8 mouse cellular contexts compared by ENCODE assay signal in genomic region chr7:109602562-109602961, GRCm38 (mm10).
DNase-seq lines count a peak whose midpoint lies in the region; ATAC-seq and TF ChIP-seq lines count a peak whose summit lies in the region.

No protein-coding gene starts in this region.

- no peaks in the 10 kb centered on the region for H3K9me3 ChIP-seq in intestine, postnatal 0 days (ENCODE audit: control insufficient read depth)
- no peaks in the 10 kb centered on the region for H3K9me3 ChIP-seq in liver, embryonic 14.5 days (ENCODE audit: control insufficient read depth, low read length)
- H3K9me3 ChIP-seq in stomach, postnatal 0 days (ENCODE audit: control insufficient read depth, low read length), result no peaks in the 10 kb centered on the region
- H3K9me3 ChIP-seq in hindbrain, embryonic 12.5 days (replicated peaks), result no peaks in the 10 kb centered on the region

- 37% methylated on average over 5 of the region's 5 CpGs for WGBS in lung, adult 2 months
- WGBS in intestine, postnatal 0 days, result 32% methylated on average over 5 of the region's 5 CpGs
- WGBS in liver, embryonic 14.5 days (ENCODE audit: insufficient replicate concordance), result 36% methylated on average over 5 of the region's 5 CpGs
- WGBS in stomach, postnatal 0 days, result 22% methylated on average over 5 of the region's 5 CpGs
- WGBS in hindbrain, embryonic 12.5 days, result 80% methylated on average over 5 of the region's 5 CpGs

- H3K4me3 ChIP-seq in lung, adult 2 months (replicated peaks; ENCODE audit: extremely low read depth, low read depth, low read length), result no peak overlapping the region
- H3K4me3 ChIP-seq in intestine, postnatal 0 days (ENCODE audit: low read depth, low read length), result peak overlapping the region; percentile 16
- H3K4me3 ChIP-seq in liver, embryonic 14.5 days (ENCODE audit: insufficient read depth in 1 of 2, low read depth in 2 of 2, low read length in 2 of 2), result peak overlapping the region; percentile 48 to 54
- H3K4me3 ChIP-seq in stomach, postnatal 0 days (ENCODE audit: low read depth, low read length), result 0 out of 2 replicates have a peak overlapping the region, but pooled peaks have one; percentile 10
- no peak overlapping the region for H3K4me3 ChIP-seq in hindbrain, embryonic 12.5 days

- TF ChIP-seq CTCF in lung, adult 2 months (IDR thresholded peaks at IDR 0.05; ENCODE audit: insufficient read depth, low read length), result no peak
- no peak for TF ChIP-seq CTCF in intestine, postnatal 0 days (IDR thresholded peaks at IDR 0.05; ENCODE audit: low read depth)
- TF ChIP-seq CTCF in liver, embryonic 14.5 days (IDR thresholded peaks at IDR 0.05; ENCODE audit: low read depth), result no peak
- TF ChIP-seq CTCF in stomach, postnatal 0 days (IDR thresholded peaks at IDR 0.05; ENCODE audit: low read depth), result no peak

- H3K4me1 ChIP-seq in lung, adult 2 months (ENCODE audit: control insufficient read depth, insufficient read depth, low read length), result peaks cover 41% of the 10 kb centered on the region
- H3K4me1 ChIP-seq in intestine, postnatal 0 days (replicated peaks; ENCODE audit: control insufficient read depth, insufficient read depth, low read length), result peaks cover 18% of the 10 kb centered on the region
- peaks cover 45 to 47% of the 10 kb centered on the region in 2 experiments for H3K4me1 ChIP-seq in liver, embryonic 14.5 days (replicated peaks; ENCODE audit: control insufficient read depth in 2 of 2, insufficient read depth in 2 of 2, low read length in 1 of 2)
- peaks cover 7% of the 10 kb centered on the region for H3K4me1 ChIP-seq in stomach, postnatal 0 days (replicated peaks; ENCODE audit: control insufficient read depth, insufficient read depth)
- 0 out of 2 replicates have a peak, but pooled peaks cover 3% of the 10 kb centered on the region for H3K4me1 ChIP-seq in hindbrain, embryonic 12.5 days

- peak overlapping the region; percentile 50 for H3K4me2 ChIP-seq in intestine, postnatal 0 days (replicated peaks; ENCODE audit: low read depth)
- H3K4me2 ChIP-seq in liver, embryonic 14.5 days (ENCODE audit: low read depth), result peak overlapping the region; percentile 64
- peak overlapping the region; percentile 32; the same call in 1 of the 2 replicates for H3K4me2 ChIP-seq in stomach, postnatal 0 days (replicated peaks; ENCODE audit: low read depth)
- H3K4me2 ChIP-seq in hindbrain, embryonic 12.5 days (replicated peaks), result no peak overlapping the region

- TF ChIP-seq POLR2A in lung, adult 2 months (IDR thresholded peaks at IDR 0.05; ENCODE audit: borderline replicate concordance, extremely low read depth, low read depth, low read length), result no peak

- no peaks in the 10 kb centered on the region for H3K36me3 ChIP-seq in intestine, postnatal 0 days (ENCODE audit: control insufficient read depth, insufficient read depth)
- H3K36me3 ChIP-seq in liver, embryonic 14.5 days (replicated peaks; ENCODE audit: control insufficient read depth, insufficient read depth, low read depth), result no peaks in the 10 kb centered on the region
- H3K36me3 ChIP-seq in stomach, postnatal 0 days (ENCODE audit: control insufficient read depth, insufficient read depth, low read length), result no peaks in the 10 kb centered on the region
- H3K36me3 ChIP-seq in hindbrain, embryonic 12.5 days, result no peaks in the 10 kb centered on the region

- H3K9ac ChIP-seq in intestine, postnatal 0 days (ENCODE audit: low read depth, low read length), result peak overlapping the region; percentile 37; the same call in 1 of the 2 replicates
- peak overlapping the region; percentile 68 for H3K9ac ChIP-seq in liver, embryonic 14.5 days (replicated peaks)
- no peak overlapping the region for H3K9ac ChIP-seq in stomach, postnatal 0 days (ENCODE audit: low read length)
- H3K9ac ChIP-seq in hindbrain, embryonic 12.5 days, result no peak overlapping the region

- peak; percentile 91 for ATAC-seq in intestine, postnatal 0 days
- ATAC-seq in liver, embryonic 14.5 days (ENCODE audit: insufficient read depth), result peak; percentile 87
- peak; percentile 96 for ATAC-seq in stomach, postnatal 0 days (ENCODE audit: low FRiP score, low TSS enrichment)
- no peak for ATAC-seq in hindbrain, embryonic 12.5 days (ENCODE audit: low FRiP score)

- no peaks in the 10 kb centered on the region for H3K27me3 ChIP-seq in intestine, postnatal 0 days (replicated peaks; ENCODE audit: control insufficient read depth, insufficient read depth, low read length)
- H3K27me3 ChIP-seq in liver, embryonic 14.5 days (ENCODE audit: control insufficient read depth, insufficient read depth, low read length), result no peaks in the 10 kb centered on the region
- H3K27me3 ChIP-seq in stomach, postnatal 0 days (ENCODE audit: control insufficient read depth, insufficient read depth, low read length), result no peaks in the 10 kb centered on the region
- H3K27me3 ChIP-seq in hindbrain, embryonic 12.5 days, result no peaks in the 10 kb centered on the region

- intact Hi-C loops in left cerebral cortex, postnatal 4 days (cut with DNase I), result no loop called here

- H3K27ac ChIP-seq in intestine, postnatal 0 days (ENCODE audit: low read depth, low read length), result peak overlapping the region; percentile 89
- H3K27ac ChIP-seq in liver, embryonic 14.5 days, result peak overlapping the region; percentile 88
- H3K27ac ChIP-seq in stomach, postnatal 0 days (replicated peaks), result peak overlapping the region; percentile 83
- no peak overlapping the region for H3K27ac ChIP-seq in hindbrain, embryonic 12.5 days

- peak; percentile 73 to 86 for DNase-seq in lung, adult 18-20 months
- DNase-seq in lung, adult 2 months, result no peak
- peak; percentile 65 to 67 (median 65) for DNase-seq in liver, embryonic 14.5 days (ENCODE audit: low read depth in 3 of 3, low spot score in 3 of 3)
- DNase-seq in stomach, postnatal 0 days (ENCODE audit: low spot score), result peak; percentile 87
- no peak for DNase-seq in layer of hippocampus, adult 9-11 months
- DNase-seq in left cerebral cortex, postnatal 4 days, result no peak

- TF ChIP-seq EP300 in liver, embryonic 14.5 days (IDR thresholded peaks at IDR 0.05; ENCODE audit: low read depth), result peak; percentile 90
- peak; percentile 14 for TF ChIP-seq EP300 in stomach, postnatal 0 days (optimal IDR thresholded peaks at IDR 0.05)

Comparison
In these comparisons a context has a peak if more than half of its experiments do, and no peak if none do; other contexts are left out.
1. DNase-seq: peak in lung, adult 18-20 months (2 of 2), liver, embryonic 14.5 days (3 of 3) and stomach, postnatal 0 days (single experiment); none in lung, adult 2 months (single experiment), layer of hippocampus, adult 9-11 months (single experiment) and left cerebral cortex, postnatal 4 days (single experiment).
2. H3K4me3 ChIP-seq: peak in intestine, postnatal 0 days (single experiment), liver, embryonic 14.5 days (2 of 2) and stomach, postnatal 0 days (single experiment); none in lung, adult 2 months (single experiment) and hindbrain, embryonic 12.5 days (single experiment).
3. H3K9ac ChIP-seq: peak in intestine, postnatal 0 days (single experiment) and liver, embryonic 14.5 days (single experiment); none in stomach, postnatal 0 days (single experiment) and hindbrain, embryonic 12.5 days (single experiment).